Mouse (Mus musculus): ENCODE data around the gene Tas2r134.

DNA sequence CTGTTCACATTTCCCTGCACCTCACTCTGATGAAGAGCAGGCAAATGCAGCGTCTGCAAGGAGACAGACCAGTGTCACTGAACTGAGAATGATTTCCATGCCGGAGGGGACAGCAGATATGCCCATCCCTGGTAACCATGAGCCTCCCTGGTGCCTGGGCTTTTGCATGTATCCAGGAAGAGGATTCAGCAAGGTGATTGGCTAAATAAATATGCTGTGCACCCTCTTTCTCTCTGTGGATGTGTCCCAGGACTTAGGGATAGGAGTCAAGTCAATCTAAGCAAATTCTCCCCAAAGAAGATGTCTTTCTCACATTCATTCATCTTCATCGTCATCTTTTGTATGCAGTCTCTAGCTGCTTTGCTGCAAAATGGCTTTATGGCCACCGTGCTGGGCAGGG lies at the start of gene Tas2r134:
- TF ChIP-seq CTCF (IDR thresholded peaks at IDR 0.05; ENCODE audit: low read depth) (no peak), EP300 (IDR thresholded peaks at IDR 0.05; ENCODE audit: low read depth) (no peak)
